Mouse (Mus musculus): ENCODE data around the gene Mblac2. TPM values are rescaled to one million over a fixed set of nuclear protein-coding genes. Genes with fewer than 3 reads are reported as not detected.
"Not testable (repeated sequence)": the region's sequence is repeated elsewhere in the genome, so short reads cannot be mapped to it uniquely, and the experiment has no call there.

Gene Mblac2
- total and polyA plus RNA-seq, 2 experiments from 2014 or later = 36.7 to 51.2 TPM

DNA sequence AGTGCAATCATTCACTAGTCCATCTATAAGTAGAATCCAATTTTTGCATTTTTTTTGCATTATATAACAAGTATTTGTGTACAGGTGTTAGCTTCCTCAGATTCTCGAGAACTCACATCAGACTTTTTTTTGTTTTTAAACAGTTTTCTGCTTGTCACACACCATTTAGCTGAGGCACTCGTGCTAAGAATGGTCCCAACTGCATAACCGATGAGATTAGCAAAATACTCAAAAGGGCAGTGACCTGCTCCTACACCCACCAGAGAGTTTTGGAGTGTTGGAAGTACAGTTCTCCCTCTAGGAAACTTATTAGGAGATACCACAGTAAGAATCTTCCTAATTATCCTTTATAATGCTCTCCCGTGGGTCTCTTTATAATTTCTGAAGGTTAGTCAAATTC, 1.3 kb upstream of the Mblac2 start:
- H3K4me3 ChIP-seq (ENCODE audit: low read depth, low read length) = no peak overlapping the region
- no peak overlapping the region for H3K9ac ChIP-seq
- no peaks in the 10 kb centered on the region for H3K9me3 ChIP-seq (ENCODE audit: low read length)
- H3K4me1 ChIP-seq (ENCODE audit: insufficient read depth) = peaks cover 10% of the 10 kb centered on the region; the same call in 1 of the 2 replicates
- TF ChIP-seq CTCF (IDR thresholded peaks at IDR 0.05; ENCODE audit: low read depth) = no peak
- no peaks in the 10 kb centered on the region for H3K27me3 ChIP-seq (ENCODE audit: insufficient read depth, low read length)
- H3K36me3 ChIP-seq (ENCODE audit: insufficient read depth) = no peaks in the 10 kb centered on the region
- ATAC-seq (no peak), DNase-seq (no peak)
- WGBS = 15% methylated on average over 4 of the region's 4 CpGs
- no peak overlapping the region for H3K27ac ChIP-seq (ENCODE audit: low read depth, low read length)
- peak overlapping the region; percentile 92 for H3K4me2 ChIP-seq (ENCODE audit: low read depth)

GRCm38 (mm10) chr13:81710266-81710665, 875 bp upstream of the Mblac2 start:
- Histone ChIP-seq H3K4me3 (ENCODE audit: low read depth, low read length) (peak overlapping the region; percentile 85), H3K4me2 (ENCODE audit: low read depth) (peak overlapping the region; percentile 92), H3K27me3 (ENCODE audit: insufficient read depth, low read length) (no peaks in the 10 kb centered on the region), H3K36me3 (ENCODE audit: insufficient read depth) (no peaks in the 10 kb centered on the region), H3K9me3 (ENCODE audit: low read length) (no peaks in the 10 kb centered on the region), H3K27ac (ENCODE audit: low read depth, low read length) (no peak overlapping the region), H3K4me1 (ENCODE audit: insufficient read depth) (peaks cover 10% of the 10 kb centered on the region; the same call in 1 of the 2 replicates), H3K9ac (peak overlapping the region; percentile 81; the same call in 1 of the 2 replicates)
- TF ChIP-seq CTCF (IDR thresholded peaks at IDR 0.05; ENCODE audit: low read depth) = no peak
- ATAC-seq (no peak), DNase-seq (no peak)
- WGBS = 1% methylated on average over 7 of the region's 7 CpGs

DNA sequence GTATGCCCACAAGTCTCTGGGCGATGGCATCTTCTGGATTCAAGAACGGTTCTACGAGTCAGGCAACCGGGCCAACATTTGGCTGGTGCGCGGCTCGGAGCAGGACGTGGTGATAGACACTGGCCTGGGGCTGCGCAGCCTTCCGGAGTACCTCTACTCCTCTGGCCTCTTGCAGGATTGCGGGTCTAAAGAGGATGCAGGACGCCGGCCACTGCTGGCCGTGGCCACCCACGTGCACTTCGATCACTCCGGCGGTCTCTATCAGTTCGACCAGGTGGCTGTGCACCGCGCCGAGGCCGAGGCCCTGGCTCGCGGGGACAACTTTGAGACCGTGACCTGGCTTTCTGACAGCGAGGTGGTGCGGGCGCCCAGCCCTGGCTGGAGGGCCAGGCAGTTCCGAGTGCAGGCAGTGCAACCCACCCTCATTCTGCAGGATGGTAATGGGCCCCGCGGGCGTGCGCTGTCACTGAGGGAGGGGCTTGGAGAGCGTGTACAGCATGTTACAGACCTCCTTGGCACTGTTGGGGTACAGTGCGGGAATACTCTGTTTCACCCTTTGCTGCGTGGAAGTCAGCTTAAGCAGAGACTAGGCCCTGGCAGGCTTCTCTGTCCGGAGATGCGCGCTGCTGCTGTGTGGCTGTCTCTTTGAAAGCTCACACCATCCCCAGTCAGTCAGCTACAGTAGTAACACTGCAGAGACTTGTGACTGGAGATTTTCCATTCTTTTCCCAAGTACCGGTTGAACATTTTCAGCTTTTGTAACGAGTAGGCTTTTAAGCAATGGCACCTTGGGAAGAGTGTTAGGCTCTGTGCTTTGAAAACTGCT, 618 bp downstream of the Mblac2 start:
- Histone ChIP-seq H3K36me3 (ENCODE audit: insufficient read depth) (no peaks in the 10 kb centered on the region), H3K4me2 (ENCODE audit: low read depth) (peak overlapping the region; percentile 92), H3K27ac (ENCODE audit: low read depth, low read length) (peak overlapping the region; percentile 87), H3K4me1 (ENCODE audit: insufficient read depth) (peaks cover 10% of the 10 kb centered on the region; the same call in 1 of the 2 replicates), H3K27me3 (ENCODE audit: insufficient read depth, low read length) (no peaks in the 10 kb centered on the region), H3K9ac (peak overlapping the region; percentile 81), H3K4me3 (ENCODE audit: low read depth, low read length) (peak overlapping the region; percentile 85), H3K9me3 (ENCODE audit: low read length) (no peaks in the 10 kb centered on the region)
- ATAC-seq = peak; percentile 30
- DNase-seq = peak; percentile 55
- no peak for TF ChIP-seq CTCF (IDR thresholded peaks at IDR 0.05; ENCODE audit: low read depth)
- 2% methylated on average over 42 of the region's 42 CpGs for WGBS

DNA sequence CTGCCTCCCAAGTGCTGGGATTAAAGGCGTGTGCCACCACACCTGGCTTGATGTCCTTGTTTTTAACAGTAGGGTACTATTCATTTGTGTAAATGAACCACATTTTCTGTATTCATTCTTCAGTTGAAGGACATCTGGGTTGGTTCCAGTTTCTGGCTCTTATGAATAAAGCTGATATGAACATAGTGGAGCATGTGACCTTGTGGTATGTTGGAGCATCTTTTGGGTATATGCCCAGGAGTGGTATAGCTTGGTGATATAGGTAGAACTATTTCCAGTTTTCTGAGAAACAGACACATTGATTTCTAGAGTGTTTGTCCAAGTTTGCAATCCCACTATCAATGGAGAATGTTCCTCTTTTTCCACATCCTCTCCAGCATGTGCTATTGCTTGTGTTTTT, 2.8 kb downstream of the Mblac2 start:
- Histone ChIP-seq H3K4me1 (ENCODE audit: insufficient read depth) (peaks cover 10% of the 10 kb centered on the region; the same call in 1 of the 2 replicates), H3K4me2 (ENCODE audit: low read depth) (no peak overlapping the region), H3K27ac (ENCODE audit: low read depth, low read length) (no peak overlapping the region), H3K36me3 (ENCODE audit: insufficient read depth) (no peaks in the 10 kb centered on the region), H3K27me3 (ENCODE audit: insufficient read depth, low read length) (no peaks in the 10 kb centered on the region), H3K4me3 (ENCODE audit: low read depth, low read length) (no peak overlapping the region), H3K9me3 (ENCODE audit: low read length) (no peaks in the 10 kb centered on the region), H3K9ac (no peak overlapping the region)
- no peak for TF ChIP-seq CTCF (IDR thresholded peaks at IDR 0.05; ENCODE audit: low read depth)
- 89% methylated on average over 1 of the region's 1 CpGs for WGBS
- DNase-seq (no peak), ATAC-seq (no peak)

DNA sequence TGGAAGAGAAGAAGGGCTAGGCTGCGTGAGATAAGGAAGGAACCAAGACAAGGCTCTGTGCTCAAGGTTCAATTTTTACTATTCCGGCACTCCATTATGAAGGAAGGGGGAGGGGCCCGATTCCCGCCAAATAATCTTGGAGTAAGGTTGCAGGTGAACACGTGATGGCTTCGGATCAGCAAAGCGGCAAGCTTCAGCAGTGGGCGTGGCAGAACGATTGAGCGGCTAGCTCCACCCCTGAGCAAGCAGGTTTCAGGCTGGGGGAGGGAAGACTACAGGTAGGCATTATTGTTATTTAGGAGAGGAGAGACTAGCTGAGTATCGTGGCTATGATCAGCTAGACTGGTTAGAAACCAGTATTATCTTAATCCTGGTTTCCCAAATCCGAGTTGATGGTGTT, 17.0 kb downstream of the Mblac2 start:
- not testable (repeated sequence) for H3K9me3 ChIP-seq (ENCODE audit: low read length); H3K9ac ChIP-seq; H3K4me3 ChIP-seq (ENCODE audit: low read depth, low read length); H3K36me3 ChIP-seq (ENCODE audit: insufficient read depth); H3K4me2 ChIP-seq (ENCODE audit: low read depth); H3K27ac ChIP-seq (ENCODE audit: low read depth, low read length); ATAC-seq; H3K4me1 ChIP-seq (ENCODE audit: insufficient read depth); DNase-seq; H3K27me3 ChIP-seq (ENCODE audit: insufficient read depth, low read length)
- WGBS = 63% methylated on average over 12 of the region's 12 CpGs

GRCm38 (mm10) chr13:81729102-81729501, 18.0 kb downstream of the Mblac2 start:
- H3K36me3 ChIP-seq (ENCODE audit: insufficient read depth) = no peaks in the 10 kb centered on the region
- ATAC-seq (no peak), DNase-seq (no peak)
- H3K27me3 ChIP-seq (ENCODE audit: insufficient read depth, low read length) = no peaks in the 10 kb centered on the region
- H3K4me2 ChIP-seq (ENCODE audit: low read depth) = no peak overlapping the region
- H3K9me3 ChIP-seq (ENCODE audit: low read length) = no peaks in the 10 kb centered on the region
- TF ChIP-seq CTCF (IDR thresholded peaks at IDR 0.05; ENCODE audit: low read depth) = no peak
- 84% methylated on average over 4 of the region's 4 CpGs for WGBS
- H3K27ac ChIP-seq (ENCODE audit: low read depth, low read length) = no peak overlapping the region
- H3K9ac ChIP-seq = no peak overlapping the region
- no peak overlapping the region for H3K4me3 ChIP-seq (ENCODE audit: low read depth, low read length)
- no peaks in the 10 kb centered on the region for H3K4me1 ChIP-seq (ENCODE audit: insufficient read depth)

GRCm38 (mm10) chr13:81730362-81730761, 19.2 kb downstream of the Mblac2 start:
- H3K27ac ChIP-seq (ENCODE audit: low read depth, low read length) = no peak overlapping the region
- TF ChIP-seq CTCF (IDR thresholded peaks at IDR 0.05; ENCODE audit: low read depth) = no peak
- no peaks in the 10 kb centered on the region for H3K27me3 ChIP-seq (ENCODE audit: insufficient read depth, low read length)
- no peaks in the 10 kb centered on the region for H3K9me3 ChIP-seq (ENCODE audit: low read length)
- H3K4me3 ChIP-seq (ENCODE audit: low read depth, low read length) = no peak overlapping the region
- no peak overlapping the region for H3K4me2 ChIP-seq (ENCODE audit: low read depth)
- H3K9ac ChIP-seq = no peak overlapping the region
- WGBS = 95% methylated on average over 1 of the region's 1 CpGs
- no peaks in the 10 kb centered on the region for H3K36me3 ChIP-seq (ENCODE audit: insufficient read depth)
- no peaks in the 10 kb centered on the region for H3K4me1 ChIP-seq (ENCODE audit: insufficient read depth)
- ATAC-seq (no peak), DNase-seq (no peak)
